Mouse (Mus musculus): ENCODE results near the gene Evc. TPM values are rescaled to one million over a fixed set of nuclear protein-coding genes. Genes with fewer than 3 reads are reported as not detected.

The Evc gene
- 23.4 and 23.6 TPM in 2 replicates for polyA plus RNA-seq (2015; fragmentation: Nextera tagmentation; extraction: Ambion mirVana)

- Histone ChIP-seq H3K27ac (replicated peaks) (peak within 1 kb of the TSS; percentile 91), H3K4me2 (replicated peaks) (peak within 1 kb of the TSS; percentile 89), H3K4me1 (peaks cover 46% of the 10 kb centered on the region), H3K4me3 (replicated peaks) (peak within 1 kb of the TSS; percentile 75), H3K36me3 (peaks cover 12% of the 10 kb centered on the region), H3K9me3 (replicated peaks) (no peaks in the 10 kb centered on the region), H3K27me3 (no peaks in the 10 kb centered on the region), H3K9ac (peak within 1 kb of the TSS; percentile 59)
- peak; percentile 77 for ATAC-seq (ENCODE audit: insufficient number of reproducible peaks, low FRiP score, low TSS enrichment, low read depth)
- under 1% methylated on average over 48 of the region's 48 CpGs for WGBS
Measured at GRCm38 (mm10) chr5:37336485-37337105, at the start of gene Evc. Evc (minus strand) TSS chr5:37336894.

DNA sequence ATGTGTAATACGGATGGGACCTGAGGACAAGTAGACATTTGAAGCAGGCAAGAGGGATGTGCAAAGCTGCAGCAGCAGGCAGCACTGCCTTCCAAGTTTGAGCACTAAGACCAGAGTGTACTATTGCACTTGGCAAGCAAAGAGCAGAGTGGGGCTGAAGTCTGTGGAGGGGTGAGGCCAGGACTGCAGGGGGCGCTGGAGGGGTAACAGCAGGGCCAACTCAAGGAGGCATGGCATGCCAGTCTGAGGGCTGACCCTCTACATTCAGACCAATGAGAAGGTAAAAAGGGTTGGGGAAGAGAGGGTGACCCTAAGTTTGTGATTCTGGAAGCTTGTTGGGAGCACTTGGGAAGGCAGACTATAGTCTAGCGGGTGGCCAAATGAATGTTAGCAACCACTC is 46.9 kb upstream of the Evc start:
- Histone ChIP-seq H3K9me3 (replicated peaks) (no peaks in the 10 kb centered on the region), H3K27me3 (no peaks in the 10 kb centered on the region), H3K4me1 (no peaks in the 10 kb centered on the region), H3K36me3 (peaks cover 80% of the 10 kb centered on the region), H3K4me3 (replicated peaks) (no peak overlapping the region), H3K4me2 (replicated peaks) (no peak overlapping the region), H3K27ac (replicated peaks) (no peak overlapping the region), H3K9ac (no peak overlapping the region)
- ATAC-seq (ENCODE audit: insufficient number of reproducible peaks, low FRiP score, low TSS enrichment, low read depth): no peak
- WGBS: 87% methylated on average over 3 of the region's 3 CpGs

DNA sequence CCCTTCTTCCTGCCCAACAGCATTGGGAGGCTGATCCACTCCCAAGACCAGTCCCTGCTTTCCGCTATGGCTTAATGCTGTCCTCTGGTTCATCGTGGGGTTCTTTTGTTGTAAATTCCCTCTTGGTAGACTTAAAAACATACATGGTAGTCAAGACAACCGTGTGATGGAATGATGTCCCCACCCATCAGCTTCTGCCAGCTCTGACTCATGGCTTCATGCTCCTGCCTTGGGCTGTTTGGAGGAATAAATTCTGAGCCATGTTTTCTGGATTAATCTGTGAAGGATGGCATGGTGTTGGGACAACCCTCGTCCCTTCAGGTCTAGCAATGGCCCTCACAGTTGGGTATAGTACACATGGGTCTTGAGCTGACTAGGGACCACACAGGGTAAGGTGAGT is 43.9 kb upstream of the Evc start:
- no peak for ATAC-seq (ENCODE audit: insufficient number of reproducible peaks, low FRiP score, low TSS enrichment, low read depth)
- Histone ChIP-seq H3K4me3 (replicated peaks) (no peak overlapping the region), H3K27me3 (no peaks in the 10 kb centered on the region), H3K9me3 (replicated peaks) (no peaks in the 10 kb centered on the region), H3K27ac (replicated peaks) (no peak overlapping the region), H3K36me3 (peaks cover 70% of the 10 kb centered on the region), H3K9ac (no peak overlapping the region), H3K4me2 (replicated peaks) (no peak overlapping the region), H3K4me1 (no peaks in the 10 kb centered on the region)
- WGBS: 84% methylated on average over 4 of the region's 4 CpGs

DNA sequence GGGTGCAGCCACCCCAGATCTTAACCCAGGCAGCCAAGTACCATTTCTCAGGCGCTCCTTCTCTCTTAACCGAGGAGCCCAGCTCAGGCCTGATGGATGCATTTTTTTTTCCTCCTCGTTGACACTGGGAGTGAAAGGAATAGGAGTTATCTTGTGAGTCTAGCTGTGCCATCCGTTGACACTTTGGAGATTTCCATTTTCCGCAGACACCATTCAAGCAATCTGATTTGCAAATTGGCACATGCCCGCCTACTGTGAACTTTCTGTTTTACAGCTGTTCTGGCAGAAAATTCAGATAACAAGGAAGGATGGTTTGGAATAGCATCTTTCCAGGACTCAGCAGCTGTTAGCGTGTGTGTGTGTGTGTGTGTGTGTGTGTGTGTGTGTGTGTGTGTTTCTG is 40.7 kb upstream of the Evc start:
- Histone ChIP-seq H3K4me3 (replicated peaks) (no peak overlapping the region), H3K9ac (no peak overlapping the region), H3K36me3 (peaks cover 63% of the 10 kb centered on the region), H3K4me1 (no peaks in the 10 kb centered on the region), H3K4me2 (replicated peaks) (no peak overlapping the region), H3K9me3 (replicated peaks) (no peaks in the 10 kb centered on the region), H3K27me3 (no peaks in the 10 kb centered on the region), H3K27ac (replicated peaks) (no peak overlapping the region)
- WGBS: 86% methylated on average over 7 of the region's 7 CpGs
- no peak for ATAC-seq (ENCODE audit: insufficient number of reproducible peaks, low FRiP score, low TSS enrichment, low read depth)

GRCm38 (mm10) chr5:37368796-37369195 is 32.1 kb upstream of the Evc start:
- no peak overlapping the region for H3K9ac ChIP-seq
- ATAC-seq (ENCODE audit: insufficient number of reproducible peaks, low FRiP score, low TSS enrichment, low read depth): no peak
- no peak overlapping the region for H3K4me3 ChIP-seq (replicated peaks)
- H3K4me1 ChIP-seq: peaks cover 9% of the 10 kb centered on the region; the same call in 1 of the 2 replicates
- H3K9me3 ChIP-seq (replicated peaks): no peaks in the 10 kb centered on the region
- no peaks in the 10 kb centered on the region for H3K27me3 ChIP-seq
- H3K36me3 ChIP-seq: peaks cover 37% of the 10 kb centered on the region
- no peak overlapping the region for H3K27ac ChIP-seq (replicated peaks)
- WGBS: 72% methylated on average over 8 of the region's 8 CpGs
- no peak overlapping the region for H3K4me2 ChIP-seq (replicated peaks)

DNA sequence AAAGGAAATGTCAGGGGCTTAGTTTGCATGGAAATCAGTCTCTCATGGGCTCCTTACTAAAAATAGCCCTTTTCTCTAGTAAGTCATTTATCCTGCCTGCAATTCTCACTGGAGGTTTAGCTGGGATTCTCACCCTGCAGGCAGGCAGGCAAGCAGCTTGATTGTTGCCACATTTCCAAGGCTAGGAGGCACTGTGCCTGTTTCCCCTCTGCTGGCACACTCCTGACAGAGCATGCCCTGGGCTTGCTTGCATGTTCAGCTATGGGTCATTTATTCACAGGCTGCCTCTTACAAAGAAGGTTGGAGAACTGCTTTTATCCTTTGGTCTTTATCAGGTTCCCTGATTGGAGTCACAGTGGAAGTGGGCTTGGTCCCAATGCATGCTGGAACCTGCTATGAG is 29.1 kb upstream of the Evc start:
- H3K9ac ChIP-seq: no peak overlapping the region
- H3K27me3 ChIP-seq: no peaks in the 10 kb centered on the region
- H3K36me3 ChIP-seq: peaks cover 27% of the 10 kb centered on the region
- H3K4me2 ChIP-seq (replicated peaks): no peak overlapping the region
- H3K9me3 ChIP-seq (replicated peaks): no peaks in the 10 kb centered on the region
- peaks cover 9% of the 10 kb centered on the region; the same call in 1 of the 2 replicates for H3K4me1 ChIP-seq
- H3K4me3 ChIP-seq (replicated peaks): no peak overlapping the region
- H3K27ac ChIP-seq (replicated peaks): peak overlapping the region; percentile 44; the same call in 1 of the 2 replicates
- no peak; the same call in 1 of the 2 replicates for ATAC-seq (ENCODE audit: insufficient number of reproducible peaks, low FRiP score, low TSS enrichment, low read depth)

DNA sequence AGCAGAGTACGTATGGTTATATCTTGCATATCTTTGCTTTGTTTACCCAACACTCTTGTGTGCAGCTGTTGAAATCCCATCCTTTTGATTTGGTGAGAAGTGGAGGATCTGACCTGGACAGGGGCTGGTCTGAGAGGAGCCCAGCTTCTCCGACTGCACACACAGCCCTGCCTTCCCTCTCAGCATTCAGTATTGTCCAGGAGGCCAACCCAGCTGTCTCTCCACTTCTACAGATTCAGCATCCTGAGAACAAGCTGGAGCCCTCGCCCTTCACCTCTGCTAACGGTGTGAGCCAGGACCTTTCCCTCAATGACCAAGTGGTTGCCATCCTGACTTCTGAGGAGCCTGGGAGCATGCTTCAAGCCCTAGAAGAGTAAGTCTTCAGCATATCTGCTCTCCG is 26.6 kb upstream of the Evc start:
- WGBS: 80% methylated on average over 5 of the region's 5 CpGs
- no peak overlapping the region for H3K4me3 ChIP-seq (replicated peaks)
- no peak overlapping the region for H3K9ac ChIP-seq
- H3K36me3 ChIP-seq: peaks cover 24% of the 10 kb centered on the region
- H3K27ac ChIP-seq (replicated peaks): no peak overlapping the region
- no peak overlapping the region for H3K4me2 ChIP-seq (replicated peaks)
- ATAC-seq (ENCODE audit: insufficient number of reproducible peaks, low FRiP score, low TSS enrichment, low read depth): no peak
- no peaks in the 10 kb centered on the region for H3K9me3 ChIP-seq (replicated peaks)
- no peaks in the 10 kb centered on the region for H3K27me3 ChIP-seq
- peaks cover 9% of the 10 kb centered on the region; the same call in 1 of the 2 replicates for H3K4me1 ChIP-seq

- peaks cover 28% of the 10 kb centered on the region for H3K36me3 ChIP-seq
- ATAC-seq (ENCODE audit: insufficient number of reproducible peaks, low FRiP score, low TSS enrichment, low read depth): no peak
- no peak overlapping the region for H3K4me3 ChIP-seq (replicated peaks)
- 77% methylated on average over 4 of the region's 5 CpGs for WGBS
- peaks cover 9% of the 10 kb centered on the region; the same call in 1 of the 2 replicates for H3K4me1 ChIP-seq
- no peaks in the 10 kb centered on the region for H3K9me3 ChIP-seq (replicated peaks)
- no peak overlapping the region for H3K9ac ChIP-seq
- no peak overlapping the region for H3K4me2 ChIP-seq (replicated peaks)
- H3K27ac ChIP-seq (replicated peaks): no peak overlapping the region
- H3K27me3 ChIP-seq: no peaks in the 10 kb centered on the region
Measured at GRCm38 (mm10) chr5:37362618-37363017, 25.9 kb upstream of the Evc start.

DNA sequence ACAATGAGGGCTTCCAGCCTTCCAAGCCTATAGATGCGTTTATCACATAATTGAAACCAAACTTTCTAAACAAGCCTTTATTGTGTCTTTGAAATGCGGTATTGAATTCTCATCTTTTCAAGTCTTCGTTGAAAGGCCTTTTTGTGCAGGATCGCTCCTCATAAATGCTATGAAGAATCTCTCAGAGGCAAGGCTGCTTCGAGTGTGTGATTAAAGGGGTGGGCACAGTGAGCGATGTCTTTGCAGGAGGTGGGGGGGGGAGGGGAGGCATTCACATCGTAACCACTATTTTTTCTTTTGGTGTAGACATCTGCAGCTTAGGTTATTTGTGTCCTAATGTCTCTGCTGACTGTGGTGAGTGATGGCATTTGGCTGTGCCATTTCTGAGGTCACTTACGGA is 19.3 kb upstream of the Evc start:
- Histone ChIP-seq H3K9me3 (replicated peaks) (no peaks in the 10 kb centered on the region), H3K4me1 (no peaks in the 10 kb centered on the region), H3K36me3 (peaks cover 37% of the 10 kb centered on the region), H3K9ac (no peak overlapping the region), H3K4me2 (replicated peaks) (no peak overlapping the region), H3K27me3 (no peaks in the 10 kb centered on the region), H3K4me3 (replicated peaks) (no peak overlapping the region), H3K27ac (replicated peaks) (no peak overlapping the region)
- no peak for ATAC-seq (ENCODE audit: insufficient number of reproducible peaks, low FRiP score, low TSS enrichment, low read depth)
- WGBS: 45% methylated on average over 8 of the region's 8 CpGs

GRCm38 (mm10) chr5:37354385-37354784 is 17.7 kb upstream of the Evc start:
- H3K36me3 ChIP-seq: peaks cover 44% of the 10 kb centered on the region
- no peak for ATAC-seq (ENCODE audit: insufficient number of reproducible peaks, low FRiP score, low TSS enrichment, low read depth)
- no peak overlapping the region for H3K27ac ChIP-seq (replicated peaks)
- H3K4me3 ChIP-seq (replicated peaks): no peak overlapping the region
- H3K9me3 ChIP-seq (replicated peaks): no peaks in the 10 kb centered on the region
- no peaks in the 10 kb centered on the region for H3K4me1 ChIP-seq
- H3K4me2 ChIP-seq (replicated peaks): no peak overlapping the region
- H3K27me3 ChIP-seq: no peaks in the 10 kb centered on the region
- WGBS: 81% methylated on average over 4 of the region's 4 CpGs
- no peak overlapping the region for H3K9ac ChIP-seq

GRCm38 (mm10) chr5:37351791-37352190 is 15.1 kb upstream of the Evc start:
- H3K36me3 ChIP-seq: peaks cover 43% of the 10 kb centered on the region
- no peak overlapping the region for H3K27ac ChIP-seq (replicated peaks)
- 89% methylated on average over 2 of the region's 2 CpGs for WGBS
- H3K4me3 ChIP-seq (replicated peaks): no peak overlapping the region
- H3K9me3 ChIP-seq (replicated peaks): no peaks in the 10 kb centered on the region
- H3K9ac ChIP-seq: no peak overlapping the region
- ATAC-seq (ENCODE audit: insufficient number of reproducible peaks, low FRiP score, low TSS enrichment, low read depth): no peak
- no peak overlapping the region for H3K4me2 ChIP-seq (replicated peaks)
- H3K27me3 ChIP-seq: no peaks in the 10 kb centered on the region
- H3K4me1 ChIP-seq: no peaks in the 10 kb centered on the region

GRCm38 (mm10) chr5:37343962-37344361 is 7.3 kb upstream of the Evc start:
- no peak overlapping the region for H3K9ac ChIP-seq
- no peak for ATAC-seq (ENCODE audit: insufficient number of reproducible peaks, low FRiP score, low TSS enrichment, low read depth)
- peaks cover 11% of the 10 kb centered on the region for H3K4me1 ChIP-seq
- H3K4me3 ChIP-seq (replicated peaks): no peak overlapping the region
- 84% methylated on average over 2 of the region's 2 CpGs for WGBS
- H3K27ac ChIP-seq (replicated peaks): no peak overlapping the region
- no peak overlapping the region for H3K4me2 ChIP-seq (replicated peaks)
- H3K27me3 ChIP-seq: no peaks in the 10 kb centered on the region
- no peaks in the 10 kb centered on the region for H3K9me3 ChIP-seq (replicated peaks)
- H3K36me3 ChIP-seq: peaks cover 25% of the 10 kb centered on the region; the same call in 1 of the 2 replicates
